Mouse (Mus musculus) monocyte, adult 2 months (primary cell): ENCODE measurements at regions not wholly inside any gene's neighbourhood (a gene's known extent, or its start where the extent isn't known, plus 50 kb on each side); places are given as distances from the start of the nearest gene placed in this dataset.

Experiments used
- DNase-seq, 2 experiments: peaks; one replicate each; pipeline ENCODE4 v3.0.0; 2022; ENCODE audit warnings: low spot score in 2 of 2, low read depth in 1 of 2

DNA sequence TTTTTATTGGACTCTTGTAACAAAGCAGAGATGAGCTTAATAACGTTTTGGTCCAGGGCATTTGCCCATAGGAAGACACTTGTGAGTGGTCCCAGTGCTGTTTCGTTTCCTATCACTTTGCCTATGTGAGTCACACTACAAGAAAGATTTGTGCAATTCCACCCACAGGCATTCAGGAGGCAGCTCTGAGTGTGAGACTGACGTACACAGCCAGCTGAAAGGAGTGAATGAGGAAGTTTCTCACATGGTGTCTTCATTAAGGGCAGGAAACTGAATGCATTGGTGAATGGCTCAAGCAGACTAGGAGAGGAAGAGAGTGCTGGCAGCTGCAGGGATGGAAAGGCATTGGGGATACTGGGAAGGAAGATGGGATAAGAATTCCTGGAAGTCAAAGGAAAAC is 230.5 kb upstream of the Fam241a start:
- DNase-seq: peak in 1 of 2 experiments; percentile 5

DNA sequence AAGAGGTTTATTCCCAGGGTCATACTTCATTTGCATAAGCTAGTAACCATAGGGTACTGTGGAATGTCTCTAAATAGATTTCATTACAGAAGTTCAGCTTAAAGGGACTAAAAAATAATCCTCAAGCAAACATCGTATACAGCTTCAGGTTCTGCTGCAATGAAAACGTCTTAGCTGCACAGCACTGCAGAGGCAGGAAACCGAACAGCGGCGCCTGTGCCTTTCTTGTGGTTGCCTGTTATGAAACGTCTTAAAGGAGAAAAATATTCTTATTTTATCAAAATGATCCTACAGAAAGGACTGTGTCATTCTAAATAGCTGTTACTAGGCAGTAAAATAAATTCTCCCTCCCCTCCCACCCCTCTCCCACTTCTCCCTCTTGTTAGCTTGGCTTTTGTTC is 226.0 kb upstream of the Fam241a start:
- no peak for DNase-seq

DNA sequence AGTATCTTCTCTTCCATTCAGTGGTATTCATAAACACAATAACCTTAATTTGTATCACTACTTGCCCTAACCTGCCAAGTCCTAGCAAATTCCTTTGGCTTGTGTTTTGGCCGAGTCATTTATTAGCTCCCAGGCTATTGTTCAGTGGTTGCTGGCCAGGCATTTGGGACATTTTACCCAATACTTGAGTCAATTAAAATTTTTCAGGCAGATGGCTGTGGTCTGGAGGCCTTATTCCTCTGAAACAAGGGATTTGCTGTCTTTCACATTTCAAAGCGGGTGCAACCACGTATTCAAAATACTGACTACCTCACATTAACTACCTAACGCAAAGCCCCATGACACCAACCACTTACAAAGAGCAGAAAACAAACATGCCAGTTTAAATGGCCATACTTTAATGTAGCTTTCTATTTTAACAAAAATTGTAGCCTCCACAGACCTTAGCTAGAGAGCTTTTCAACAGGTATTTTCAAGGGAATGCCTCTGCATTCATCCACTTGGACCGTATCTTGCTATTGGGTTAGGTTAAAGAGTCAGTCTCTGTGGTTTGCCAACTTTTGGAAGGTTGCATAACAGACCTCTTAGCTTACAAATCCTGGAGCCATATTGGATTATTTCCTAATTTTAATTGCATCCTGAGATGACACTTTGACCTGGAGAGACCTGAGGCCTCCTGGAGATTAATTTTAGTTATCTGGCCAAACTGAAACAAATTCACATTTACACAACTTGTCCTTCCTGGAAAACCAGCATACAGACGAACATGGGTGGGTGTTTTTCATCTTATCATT is 224.7 kb upstream of the Fam241a start:
- no peak for DNase-seq

DNA sequence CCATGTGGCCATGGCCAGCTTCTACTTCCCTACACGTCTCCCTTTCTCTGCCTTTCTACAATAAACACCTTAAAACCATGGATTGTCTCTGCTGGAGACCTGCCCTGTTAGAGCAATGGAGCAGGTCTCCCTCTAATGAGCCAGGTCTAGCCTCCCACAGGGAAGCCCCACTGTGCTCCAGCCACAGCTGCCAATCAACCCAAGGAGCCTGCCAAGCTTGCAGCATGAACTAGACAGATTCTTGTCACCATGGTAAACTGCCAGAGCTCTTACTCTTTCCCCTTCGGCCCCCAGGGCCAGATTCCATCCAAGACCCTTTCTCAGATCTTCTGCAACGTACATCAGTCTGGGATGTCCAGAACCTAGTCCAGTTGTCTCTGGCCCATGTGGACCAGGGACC is 217.1 kb upstream of the Fam241a start:
- no peak for DNase-seq

DNA sequence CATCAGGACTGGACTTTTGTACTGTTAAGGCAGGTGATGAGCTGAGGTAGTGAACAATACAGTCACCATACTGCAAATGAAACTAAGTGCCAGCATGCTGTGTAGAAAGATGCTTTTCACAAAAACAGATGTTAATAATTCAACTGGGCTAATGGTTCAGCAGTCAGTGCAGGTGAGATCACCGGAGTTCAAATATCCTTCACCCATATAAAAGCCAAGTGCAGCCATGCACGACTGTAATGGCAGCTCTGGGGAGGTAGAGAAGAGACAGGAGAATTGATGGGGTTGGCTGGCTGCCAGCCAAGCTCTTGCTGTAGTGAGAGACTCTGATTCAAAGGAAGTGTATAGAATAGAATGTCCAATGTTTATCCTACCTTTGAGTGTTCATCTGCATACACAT is 214.3 kb upstream of the Fam241a start:
- no peak for DNase-seq

DNA sequence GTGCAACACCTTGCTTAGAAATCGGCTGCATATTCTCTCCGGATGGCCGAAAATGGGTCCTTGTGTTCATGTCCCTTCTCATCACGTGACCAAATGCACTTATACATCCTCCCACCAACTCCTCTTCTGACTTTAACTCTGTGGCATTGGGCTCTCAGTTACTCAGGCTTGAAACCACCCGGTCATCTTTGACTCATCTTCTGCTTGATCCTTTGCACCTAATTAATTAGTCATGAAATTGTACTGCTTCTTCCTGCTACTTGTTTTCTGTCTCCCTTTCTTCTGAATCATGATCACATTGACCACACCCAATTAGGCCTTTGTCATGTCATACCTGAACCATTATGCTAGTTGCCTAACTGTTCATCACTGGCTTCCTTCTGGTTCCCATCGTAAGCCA is 208.4 kb upstream of the Fam241a start:
- no peak for DNase-seq

DNA sequence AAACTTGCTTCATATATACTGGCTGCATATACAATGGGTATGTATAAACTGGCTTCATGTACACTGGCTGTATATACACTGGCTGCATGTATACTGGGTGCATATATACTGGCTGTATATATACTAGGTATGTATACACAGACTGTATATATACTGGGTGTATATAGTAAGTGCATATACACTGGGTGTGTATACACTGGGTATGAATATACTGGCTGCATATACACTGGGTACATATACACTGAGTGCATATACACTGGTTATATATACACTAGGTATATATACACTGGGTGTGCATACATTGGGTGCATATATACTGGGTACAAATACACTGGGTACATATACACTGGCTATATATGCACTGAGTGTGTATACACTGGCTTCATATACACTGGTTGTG is 196.9 kb upstream of the Fam241a start:
- DNase-seq: no peak

DNA sequence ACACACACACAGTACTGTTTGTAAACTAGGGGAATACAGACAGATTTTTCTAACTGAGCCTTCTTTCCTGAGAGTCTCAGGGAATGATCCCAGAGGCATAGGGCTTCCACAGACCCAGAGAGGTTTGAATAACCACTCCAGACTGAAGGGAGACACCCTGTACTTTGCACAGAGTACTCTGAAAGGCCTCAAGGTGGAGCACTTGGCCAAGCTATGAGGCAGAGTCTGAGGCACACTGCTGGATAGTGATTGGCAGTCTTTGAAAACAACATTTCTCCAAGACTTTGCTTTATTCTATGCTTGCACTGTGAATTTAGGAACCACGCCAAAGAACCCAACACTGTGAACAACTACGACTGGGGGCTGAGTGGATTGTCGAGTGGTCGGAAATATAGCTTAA is 192.1 kb upstream of the Fam241a start:
- no peak for DNase-seq

DNA sequence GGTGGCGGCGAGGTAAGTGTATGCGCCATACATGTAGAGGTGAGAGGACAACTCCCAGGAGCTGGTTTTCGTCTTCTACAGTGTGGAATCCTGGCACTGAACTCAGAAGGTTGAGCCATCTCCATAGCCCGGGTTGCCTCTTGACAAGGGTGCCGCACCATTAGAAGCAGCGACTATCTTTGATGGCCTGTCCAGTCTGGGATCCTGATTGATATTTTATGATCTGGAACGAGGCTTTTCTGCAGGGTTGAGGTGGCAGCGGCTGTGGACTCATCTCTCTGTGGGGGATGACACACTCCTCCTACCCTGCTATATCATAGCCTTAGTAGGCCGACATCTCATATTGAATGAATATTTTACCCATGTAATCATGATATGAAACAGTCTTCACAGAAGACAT is 191.0 kb upstream of the Fam241a start:
- no peak for DNase-seq

DNA sequence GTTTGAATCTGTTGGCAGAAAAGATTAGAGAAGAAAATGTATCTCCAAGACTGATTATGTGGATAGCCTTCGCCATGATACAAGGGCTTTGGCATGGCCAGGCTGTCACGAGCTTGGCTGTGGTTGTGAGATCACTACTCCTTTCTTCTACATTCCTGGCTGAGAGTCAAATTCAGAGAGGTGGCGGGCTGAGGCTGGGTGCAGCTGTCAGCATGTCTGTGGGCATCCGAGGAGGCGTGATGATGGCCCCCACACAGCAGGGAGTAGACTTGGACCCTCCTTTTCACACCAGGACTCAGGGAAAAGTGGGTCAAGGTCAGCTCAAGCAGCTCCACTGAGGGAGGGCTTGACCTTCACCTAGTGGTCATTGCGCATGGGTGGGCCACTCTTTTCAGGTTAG is 186.3 kb upstream of the Fam241a start:
- DNase-seq: no peak

DNA sequence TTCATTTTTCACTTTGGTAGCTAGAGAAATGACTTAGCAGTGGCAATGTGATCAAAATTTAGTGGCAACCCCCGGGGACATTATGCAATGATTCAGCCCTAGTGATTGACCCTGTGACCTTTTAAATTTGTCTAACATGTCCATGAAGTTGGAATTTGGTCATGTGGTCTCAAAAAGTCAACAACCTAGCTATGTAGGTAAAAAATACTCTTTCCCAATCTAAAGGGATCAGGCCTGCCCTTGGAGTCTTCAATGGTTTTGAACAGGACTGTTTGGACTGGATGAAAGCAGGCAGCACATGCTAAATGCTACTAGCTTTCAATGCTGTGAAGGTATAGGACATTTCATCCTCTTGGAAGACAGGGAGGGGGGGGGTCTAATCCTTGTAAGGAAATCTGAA is 185.3 kb upstream of the Fam241a start:
- DNase-seq: no peak

DNA sequence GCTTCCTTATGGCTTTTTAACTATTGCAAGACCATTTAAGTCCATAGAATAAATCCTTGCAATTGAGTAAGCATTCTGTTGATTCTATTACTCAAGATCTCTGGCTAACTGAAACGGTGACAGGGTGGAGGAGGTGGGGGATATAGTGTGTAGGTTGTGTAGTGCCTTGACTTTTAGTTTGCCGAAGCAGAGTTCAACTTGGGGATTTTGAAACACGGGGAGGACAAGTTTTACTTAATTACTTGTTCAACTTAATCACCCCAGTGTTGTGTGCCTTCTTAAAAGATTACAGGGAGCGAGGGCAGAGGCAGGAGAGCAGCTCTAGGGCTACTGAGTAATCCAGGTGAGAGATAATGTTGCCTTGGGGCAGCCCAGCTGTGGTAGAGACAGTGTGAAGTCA is 171.7 kb upstream of the Fam241a start:
- no peak for DNase-seq

DNA sequence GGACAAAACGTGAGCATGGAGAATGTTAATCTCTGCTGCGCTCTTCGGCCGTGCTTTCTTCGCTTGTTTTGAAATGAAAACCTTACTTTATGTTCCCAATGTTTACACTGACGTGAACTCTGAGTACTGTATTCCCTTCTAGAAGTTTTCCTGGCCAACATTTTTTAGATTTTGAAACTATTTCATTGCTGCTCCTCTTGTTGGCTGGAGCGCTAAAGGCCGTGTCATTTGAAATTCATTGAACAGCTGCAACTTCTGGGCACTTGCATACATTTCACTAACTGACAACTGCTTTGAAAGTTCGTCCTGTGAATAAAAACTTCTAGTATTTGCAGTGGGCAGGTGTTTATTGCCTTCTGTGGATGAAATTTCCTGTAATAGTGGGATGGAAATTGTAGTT is 157.9 kb upstream of the Fam241a start:
- no peak for DNase-seq

DNA sequence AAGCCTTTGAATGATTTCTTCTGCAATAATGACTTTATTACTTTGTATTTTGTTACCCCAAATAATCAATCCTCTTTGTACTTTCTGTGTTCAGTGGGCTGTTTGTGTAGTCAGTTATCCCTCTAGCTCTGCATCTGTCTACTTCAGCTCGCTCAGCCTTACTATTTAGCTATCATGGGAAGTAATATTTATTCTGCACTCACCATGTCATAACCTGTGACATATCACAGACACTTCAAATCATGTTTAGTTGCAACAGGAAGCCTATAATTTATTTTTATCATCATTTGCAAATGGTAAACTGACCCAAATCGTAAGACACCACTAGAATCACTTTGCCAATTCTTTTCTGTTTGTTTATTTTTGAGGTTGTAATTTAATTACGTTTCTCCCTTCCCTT is 147.6 kb upstream of the Fam241a start:
- no peak for DNase-seq

DNA sequence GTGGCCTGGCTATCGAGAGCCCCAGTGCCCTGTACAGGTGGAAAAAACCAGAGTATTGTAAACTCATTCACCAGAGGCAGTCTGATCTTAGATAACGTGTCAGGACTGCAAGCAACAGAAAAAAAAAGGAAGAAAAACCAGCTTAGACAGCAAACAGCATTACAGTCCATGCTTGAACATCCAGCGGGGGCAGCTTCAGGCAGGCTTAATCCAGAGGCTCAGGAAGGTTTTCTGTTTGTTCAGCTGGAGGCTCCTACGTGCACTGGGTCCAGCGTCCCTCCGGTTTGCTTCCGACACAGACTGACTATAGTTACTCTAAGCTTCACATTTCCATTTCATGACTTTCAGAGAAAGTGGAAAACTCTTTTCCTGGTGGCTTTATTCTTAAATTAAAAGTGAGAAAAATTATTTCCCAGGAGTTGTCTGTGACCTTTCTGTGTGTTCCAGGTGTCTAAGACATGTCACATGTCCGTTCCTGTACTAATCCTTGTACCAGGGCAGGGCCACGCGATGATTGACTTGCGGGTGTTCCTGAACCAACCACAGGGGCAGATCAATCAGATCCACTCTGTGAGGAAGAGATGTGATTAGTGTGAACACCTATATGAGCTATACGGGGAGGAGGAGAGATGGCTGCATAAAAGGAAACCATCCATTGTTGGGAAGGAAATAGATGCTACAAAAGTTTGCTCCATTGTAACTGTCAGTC is 144.4 kb upstream of the Fam241a start:
- DNase-seq: no peak

DNA sequence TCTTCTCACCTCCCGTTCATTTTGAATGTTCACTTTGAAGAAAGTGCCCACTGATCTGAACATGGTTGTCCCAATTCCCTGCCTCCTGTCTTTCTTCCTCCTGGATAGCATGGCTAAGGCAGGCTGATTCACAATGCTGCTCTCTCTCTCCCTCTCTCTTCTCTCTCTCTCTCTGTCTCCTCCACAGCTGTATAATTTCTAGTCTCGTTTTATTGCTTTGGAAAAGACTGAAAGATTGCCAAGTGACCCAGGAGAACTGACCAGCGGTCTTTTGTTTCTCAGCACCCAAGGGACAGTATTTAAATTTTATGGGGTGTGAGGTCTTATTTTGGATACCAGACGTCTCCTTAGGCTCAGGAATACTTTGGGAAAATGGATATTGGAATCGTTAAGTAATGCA is 143.1 kb upstream of the Fam241a start:
- no peak for DNase-seq

DNA sequence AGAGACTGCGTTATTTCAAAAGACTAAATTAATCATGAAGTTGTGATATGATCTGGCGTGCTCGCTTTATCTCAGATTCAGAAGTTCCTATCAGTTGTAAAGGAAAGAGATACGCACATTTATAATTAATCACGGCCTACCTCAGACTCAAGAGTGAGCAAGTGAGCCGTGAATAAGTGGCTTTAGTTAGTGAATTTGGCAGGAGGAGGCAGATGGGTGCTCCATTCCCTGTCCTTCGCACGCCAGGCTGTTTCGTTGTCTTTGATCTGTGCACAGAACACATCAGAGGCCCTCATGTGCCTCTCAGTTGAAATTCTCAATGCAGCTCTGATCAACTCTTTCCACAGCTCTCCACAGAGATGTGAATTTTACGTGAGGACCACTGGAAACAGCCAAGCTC is 140.4 kb upstream of the Fam241a start:
- no peak for DNase-seq

DNA sequence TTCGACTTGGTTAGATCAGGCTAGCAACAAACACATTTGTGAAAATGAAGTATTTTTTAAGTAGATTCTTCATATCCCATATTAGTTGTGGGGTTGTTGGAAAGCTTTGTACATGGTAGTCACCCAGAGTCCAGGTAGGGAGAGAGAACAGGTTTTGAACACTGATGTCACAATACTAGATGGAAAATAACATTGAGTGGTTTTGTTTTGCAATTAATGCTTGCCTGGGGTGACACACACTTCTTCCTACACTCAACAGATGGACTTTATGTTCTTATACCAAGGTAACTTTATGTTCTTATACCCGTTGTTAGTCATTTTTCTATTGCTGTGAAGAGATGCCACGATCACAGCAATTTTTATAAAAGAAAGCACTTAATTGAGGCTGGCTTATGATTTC is 134.2 kb upstream of the Fam241a start:
- no peak for DNase-seq

DNA sequence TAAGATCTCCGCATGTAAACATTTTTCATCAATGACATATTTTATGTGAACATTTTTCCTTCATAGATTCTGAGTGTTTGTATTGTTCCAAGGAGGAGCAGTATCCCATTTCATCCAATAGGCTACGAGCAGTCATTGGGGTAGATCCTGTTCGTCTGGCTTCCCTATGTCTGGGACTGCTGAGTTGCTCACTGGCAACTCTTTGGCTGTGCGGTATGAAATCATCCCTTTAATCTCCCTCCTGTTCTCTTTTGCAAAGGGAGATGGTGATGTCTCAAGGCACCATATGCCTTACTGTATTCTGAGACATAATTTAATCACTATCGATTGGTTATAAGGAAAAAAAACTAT is 133.4 kb upstream of the Fam241a start:
- no peak for DNase-seq

DNA sequence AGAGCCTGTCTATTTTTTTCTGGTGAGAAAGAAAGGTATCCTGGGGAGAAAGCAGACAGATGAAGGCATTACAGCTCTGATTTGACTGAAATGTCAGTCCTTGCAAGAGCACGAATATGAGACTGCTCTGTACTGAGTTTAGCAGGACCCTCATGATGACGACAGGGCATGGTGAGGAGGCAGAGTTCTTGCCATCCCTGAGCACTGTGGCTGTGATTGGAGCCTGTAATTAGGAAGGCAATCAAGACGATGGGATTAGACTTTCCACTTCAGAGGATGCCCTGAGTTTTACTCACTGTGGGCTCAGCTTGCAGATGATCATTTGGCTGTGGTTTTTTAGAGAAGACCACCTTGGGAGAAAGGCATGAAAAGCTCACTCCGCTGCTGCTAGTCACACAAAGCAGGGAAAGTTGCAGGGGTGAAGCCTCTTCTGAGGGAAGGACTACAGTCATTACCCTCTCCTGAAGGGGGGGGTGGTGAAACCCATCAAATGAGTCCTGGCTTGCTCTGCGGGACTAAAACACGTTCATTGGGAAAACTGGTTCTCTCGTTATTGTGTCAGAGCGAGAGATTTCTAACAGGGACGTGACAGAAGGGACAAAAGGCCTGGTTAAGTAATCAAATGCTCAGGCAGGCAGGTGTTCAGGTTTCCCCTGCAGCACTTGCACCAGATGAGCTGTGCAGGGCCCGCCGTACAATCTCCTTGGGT is 132.9 kb upstream of the Fam241a start:
- DNase-seq: no peak

DNA sequence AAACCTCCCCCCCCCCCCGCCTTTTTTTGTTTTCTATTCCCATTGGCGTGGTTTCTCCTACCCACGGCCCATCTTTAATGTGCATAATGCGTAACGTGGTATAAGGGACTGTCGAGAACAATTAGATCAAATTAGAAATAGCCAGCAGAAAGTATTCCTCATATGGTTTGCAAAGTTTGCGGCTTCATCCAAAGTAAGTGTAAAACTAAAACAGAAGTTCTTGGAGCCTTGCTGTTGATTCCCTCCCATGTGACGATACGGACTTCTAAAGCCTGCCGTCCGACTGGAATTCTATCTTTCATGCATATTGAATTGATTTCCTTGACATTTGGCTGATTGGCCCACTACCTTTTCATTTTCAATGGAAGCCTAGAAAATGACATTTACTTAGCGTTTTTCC is 128.7 kb upstream of the Fam241a start:
- no peak for DNase-seq

DNA sequence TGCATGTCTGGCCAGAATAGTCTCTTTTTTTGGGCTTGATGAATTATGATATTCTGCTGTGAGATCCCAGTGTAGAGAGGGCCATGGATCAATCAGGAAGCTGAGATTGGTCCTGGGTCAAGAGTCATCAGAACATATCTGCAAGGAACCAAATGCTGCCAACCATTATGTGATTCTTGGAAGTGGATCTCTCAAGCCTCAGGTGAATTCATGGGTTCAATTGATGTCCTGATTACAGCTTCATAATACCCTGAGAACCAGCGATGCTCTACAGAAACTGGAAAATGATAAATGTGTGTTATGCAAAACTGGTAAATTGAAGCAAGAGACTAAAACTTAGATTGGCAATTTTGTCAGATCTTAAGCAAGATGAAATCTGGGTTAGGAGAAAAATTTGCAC is 118.8 kb upstream of the Fam241a start:
- no peak for DNase-seq
